Mouse (Mus musculus): Measurements from ENCODE around the gene Dtnbp1.

DNA sequence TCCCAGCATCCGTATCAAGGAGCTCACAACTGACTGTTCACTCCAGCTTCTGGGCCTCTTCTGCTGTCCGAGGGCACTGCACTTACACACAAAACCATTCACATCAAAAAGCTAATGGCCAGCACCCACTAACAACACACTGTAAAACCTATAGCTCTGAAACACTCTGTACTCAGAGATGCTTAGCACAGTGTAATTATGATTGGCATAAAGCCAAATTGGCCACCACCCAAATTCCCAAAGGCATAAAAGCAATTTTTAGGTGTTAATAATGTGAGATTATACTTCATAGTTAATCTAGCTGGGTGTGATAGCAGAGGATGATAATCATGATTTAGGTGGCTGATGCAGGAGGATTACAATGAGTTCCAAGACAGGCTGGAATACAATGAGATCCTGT, 58.3 kb downstream of the Dtnbp1 start:
- no peak for TF ChIP-seq CTCF (IDR thresholded peaks at IDR 0.05; ENCODE audit: borderline replicate concordance, insufficient read depth, low read depth, low read length)
- no peak for TF ChIP-seq POLR2A (IDR thresholded peaks at IDR 0.05; ENCODE audit: borderline replicate concordance, insufficient read depth, low read length)

Data from cerebellum, adult 2 months (tissue).